Mouse (Mus musculus): ENCODE measurements around the gene 0610030E20Rik.

The 0610030E20Rik gene

GRCm38 (mm10) chr6:72369557-72369956, 22.4 kb downstream of the 0610030E20Rik start:
- in situ Hi-C loops (cut with MboI, MseI), result no loop called here

- in situ Hi-C loops (cut with MboI, MseI), result no loop called here
These were observed 23.0 kb downstream of the 0610030E20Rik start for GRCm38 (mm10) chr6:72370091-72370490.

- in situ Hi-C loops (cut with MboI, MseI), result no loop called here
These were observed 24.0 kb downstream of the 0610030E20Rik start for GRCm38 (mm10) chr6:72371147-72371546.

GRCm38 (mm10) chr6:72371571-72371970, 24.5 kb downstream of the 0610030E20Rik start:
- in situ Hi-C loops (cut with MboI, MseI), result no loop called here

GRCm38 (mm10) chr6:72373184-72373583, 26.1 kb downstream of the 0610030E20Rik start:
- in situ Hi-C loops (cut with MboI, MseI), result no loop called here

- in situ Hi-C loops (cut with MboI, MseI), result no loop called here
These were observed 27.1 kb downstream of the 0610030E20Rik start for GRCm38 (mm10) chr6:72374206-72374605.

GRCm38 (mm10) chr6:72374820-72375563, 27.9 kb downstream of the 0610030E20Rik start:
- in situ Hi-C loops (cut with MboI, MseI), result no loop called here

GRCm38 (mm10) chr6:72378510-72379234, 31.6 kb downstream of the 0610030E20Rik start:
- in situ Hi-C loops (cut with MboI, MseI), result no loop called here

GRCm38 (mm10) chr6:72379377-72380130, 32.4 kb downstream of the 0610030E20Rik start:
- in situ Hi-C loops (cut with MboI, MseI), result loop anchor here (5.0 to 10.0 kb wide), 2 partner anchors 32 to 595 kb away; partner anchors contain the start of genes 0610030E20Rik and Usp39

GRCm38 (mm10) chr6:72380131-72380770, 33.1 kb downstream of the 0610030E20Rik start, which contains the start of gene Vamp5:
Gene Vamp5, minus strand, starts transcription at chr6:72380468.
- in situ Hi-C loops (cut with MboI, MseI), result loop anchor here (5.0 to 10.0 kb wide), 2 partner anchors 33 to 595 kb away; partner anchors contain the start of genes 0610030E20Rik and Usp39

GRCm38 (mm10) chr6:72382494-72382893, 35.4 kb downstream of the 0610030E20Rik start:
- in situ Hi-C loops (cut with MboI, MseI), result loop anchor here (5.0 to 10.0 kb wide), 2 partner anchors 35 to 592 kb away; partner anchors contain the start of genes 0610030E20Rik and Usp39

GRCm38 (mm10) chr6:72383142-72383820, 36.2 kb downstream of the 0610030E20Rik start:
- in situ Hi-C loops (cut with MboI, MseI), result loop anchor here (5.0 to 10.0 kb wide), 2 partner anchors 36 to 592 kb away; partner anchors contain the start of genes 0610030E20Rik and Usp39

GRCm38 (mm10) chr6:72383952-72384351, 36.8 kb downstream of the 0610030E20Rik start:
- in situ Hi-C loops (cut with MboI, MseI), result loop anchor here (5.0 to 10.0 kb wide), 2 partner anchors 37 to 591 kb away; partner anchors contain the start of genes 0610030E20Rik and Usp39

- in situ Hi-C loops (cut with MboI, MseI), result loop anchor here (10.0 kb wide), 1 partner anchor 590 kb away; no protein-coding TSS in a partner anchor
These were observed 38.1 kb downstream of the 0610030E20Rik start for GRCm38 (mm10) chr6:72385258-72385657.

GRCm38 (mm10) chr6:72386561-72386960, 39.4 kb downstream of the 0610030E20Rik start:
- in situ Hi-C loops (cut with MboI, MseI), result loop anchor here (10.0 kb wide), 1 partner anchor 588 kb away; no protein-coding TSS in a partner anchor

- in situ Hi-C loops (cut with MboI, MseI), result loop anchor here (10.0 kb wide), 1 partner anchor 587 kb away; no protein-coding TSS in a partner anchor
These were observed 40.7 kb downstream of the 0610030E20Rik start for GRCm38 (mm10) chr6:72387816-72388215.

GRCm38 (mm10) chr6:72388266-72388665, 41.1 kb downstream of the 0610030E20Rik start:
- in situ Hi-C loops (cut with MboI, MseI), result loop anchor here (10.0 kb wide), 1 partner anchor 587 kb away; no protein-coding TSS in a partner anchor

GRCm38 (mm10) chr6:72388791-72389329, 41.7 kb downstream of the 0610030E20Rik start:
- in situ Hi-C loops (cut with MboI, MseI), result loop anchor here (10.0 kb wide), 1 partner anchor 586 kb away; no protein-coding TSS in a partner anchor

- in situ Hi-C loops (cut with MboI, MseI), result loop anchor here (10.0 kb wide), 1 partner anchor 585 kb away; no protein-coding TSS in a partner anchor
These were observed 42.4 kb downstream of the 0610030E20Rik start for GRCm38 (mm10) chr6:72389471-72389940.
